Mouse (Mus musculus) neural tube, embryonic 15.5 days (tissue): ENCODE measurements around the gene Lancl1. TPM values are rescaled to one million over a fixed set of nuclear protein-coding genes. Genes with fewer than 3 reads are reported as not detected.

Source experiments
- ATAC-seq: fragments of 200-750 bp; cut with Nextera tagmentation; 2 replicates; pipeline ENCODE4 v1.8.0; 2017; ENCODE audit warnings: mild to moderate bottlenecking, moderate TSS enrichment, moderate library complexity; ENCODE audit not compliant: low FRiP score
- H3K27ac ChIP-seq: fragments of 300-500 bp; sonication (generic); replicated peaks from 2 replicates; pipeline ENCODE4 v1.5.1; 2015; ENCODE audit warnings: mild to moderate bottlenecking, inconsistent platforms
- H3K27me3 ChIP-seq: fragments of 300-500 bp; sonication (generic); replicated peaks from 2 replicates; pipeline ENCODE4 v1.6.1; 2015; ENCODE audit warnings: inconsistent platforms
- H3K36me3 ChIP-seq: fragments of 300-500 bp; sonication (generic); 2 replicates; pipeline ENCODE4 v1.6.1; 2015; ENCODE audit warnings: inconsistent platforms
- H3K4me1 ChIP-seq: fragments of 300-500 bp; sonication (generic); 2 replicates; pipeline ENCODE4 v1.6.1; 2015; ENCODE audit warnings: inconsistent platforms
- H3K4me2 ChIP-seq: fragments of 300-500 bp; sonication (generic); 2 replicates; pipeline ENCODE4 v1.6.1; 2015; ENCODE audit warnings: inconsistent platforms, mild to moderate bottlenecking, moderate library complexity
- H3K4me3 ChIP-seq: fragments of 300-500 bp; sonication (generic); replicated peaks from 2 replicates; pipeline ENCODE4 v1.5.1; 2015; ENCODE audit warnings: mild to moderate bottlenecking, inconsistent platforms
- H3K9ac ChIP-seq: fragments of 300-500 bp; sonication (generic); replicated peaks from 2 replicates; pipeline ENCODE4 v1.6.1; 2015; ENCODE audit warnings: mild to moderate bottlenecking, inconsistent platforms
- H3K9me3 ChIP-seq: fragments of 300-500 bp; sonication (generic); replicated peaks from 2 replicates; pipeline ENCODE4 v1.6.1; 2016; ENCODE audit warnings: inconsistent platforms
- WGBS: fragments of 180-500 bp; shearing (Covaris S2); methylation state at CpG from one replicate; pipeline ENCODE4 v1.1.7; 2015; ENCODE audit warnings: mixed read lengths; 5-methylcytosine and 5-hydroxymethylcytosine counted together
- polyA plus RNA-seq: library from polyadenylated mRNA; unstranded; fragments of >200 nt; fragmentation: Nextera tagmentation; extraction: Ambion mirVana; gene quantifications from 2 replicates; pipeline ENCODE4 v1.2.1, GENCODE M21; 2015

The Lancl1 gene
- polyA plus RNA-seq, 1 experiment from 2014 or later = 200 TPM

DNA sequence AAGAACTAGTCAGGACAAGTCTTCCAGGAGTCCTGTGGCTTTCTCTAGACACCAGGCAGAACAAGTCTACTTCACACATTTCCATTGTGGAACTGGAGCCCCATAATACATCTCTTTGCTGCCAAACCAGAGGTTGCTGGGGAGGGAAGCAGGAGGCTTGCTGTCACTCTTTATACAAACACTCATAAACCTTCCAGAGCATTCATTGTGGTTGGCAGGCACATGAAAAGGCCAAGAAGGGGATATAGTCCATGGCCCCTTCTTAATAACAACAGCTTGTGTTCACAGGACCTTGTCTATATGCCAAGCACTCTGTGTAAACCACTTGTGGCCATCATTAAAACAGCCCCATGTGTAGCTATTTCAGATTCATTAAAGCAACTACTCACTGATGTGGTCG is 6.4 kb upstream of the Lancl1 start:
- Histone ChIP-seq H3K4me2 (no peak overlapping the region), H3K27ac (no peak overlapping the region), H3K9me3 (no peaks in the 10 kb centered on the region), H3K4me1 (no peaks in the 10 kb centered on the region), H3K27me3 (no peaks in the 10 kb centered on the region), H3K9ac (no peak overlapping the region), H3K4me3 (no peak overlapping the region), H3K36me3 (no peaks in the 10 kb centered on the region)
- 28% methylated on average over 1 of the region's 1 CpGs for WGBS
- no peak for ATAC-seq

DNA sequence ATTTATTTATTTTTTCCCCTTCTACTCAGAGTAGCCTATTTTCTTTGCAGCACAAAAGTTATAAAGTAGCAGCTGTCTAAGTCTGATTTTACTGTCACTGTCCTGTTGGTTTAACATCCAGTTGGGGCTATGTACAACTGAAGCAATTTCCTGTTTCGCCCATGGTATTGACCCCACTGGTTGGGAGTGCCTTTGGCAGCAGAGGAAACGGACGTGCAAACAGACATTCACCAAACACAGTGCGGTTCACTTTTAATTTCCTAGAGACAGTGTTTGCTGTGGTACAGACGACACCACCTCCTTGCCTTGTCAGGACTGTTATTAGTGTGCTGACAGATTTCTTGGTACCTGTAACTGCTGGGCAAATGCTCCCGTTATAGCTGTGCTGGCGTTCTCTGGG is 3.9 kb upstream of the Lancl1 start:
- no peaks in the 10 kb centered on the region for H3K36me3 ChIP-seq
- H3K4me3 ChIP-seq = no peak overlapping the region
- H3K9ac ChIP-seq = no peak overlapping the region
- no peaks in the 10 kb centered on the region for H3K27me3 ChIP-seq
- H3K4me2 ChIP-seq = no peak overlapping the region
- ATAC-seq = no peak
- no peak overlapping the region for H3K27ac ChIP-seq
- H3K4me1 ChIP-seq = peaks cover 10% of the 10 kb centered on the region
- WGBS = 82% methylated on average over 7 of the region's 7 CpGs
- no peaks in the 10 kb centered on the region for H3K9me3 ChIP-seq

DNA sequence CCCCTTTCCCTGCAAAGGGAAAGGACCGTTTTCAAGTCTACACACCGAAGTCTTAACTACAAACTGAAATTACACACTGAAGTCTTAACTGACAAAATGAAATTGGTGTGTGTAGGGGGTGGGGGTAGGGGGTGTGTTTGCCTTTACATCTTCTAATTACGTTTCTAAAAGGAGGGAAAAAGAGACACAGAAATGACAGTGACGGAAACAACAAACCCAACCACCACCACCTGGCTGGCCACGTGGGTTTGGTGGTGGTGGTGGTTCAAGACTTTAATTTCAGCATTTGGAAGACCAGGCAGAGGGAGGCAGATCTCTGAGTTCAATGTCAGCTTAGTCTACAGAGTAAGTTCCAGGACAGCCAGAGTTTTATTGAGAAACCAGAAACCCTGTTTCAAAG is 411 bp upstream of the Lancl1 start:
- peak overlapping the region; percentile 84 for H3K9ac ChIP-seq
- no peaks in the 10 kb centered on the region for H3K27me3 ChIP-seq
- WGBS = 1% methylated on average over 5 of the region's 5 CpGs

DNA sequence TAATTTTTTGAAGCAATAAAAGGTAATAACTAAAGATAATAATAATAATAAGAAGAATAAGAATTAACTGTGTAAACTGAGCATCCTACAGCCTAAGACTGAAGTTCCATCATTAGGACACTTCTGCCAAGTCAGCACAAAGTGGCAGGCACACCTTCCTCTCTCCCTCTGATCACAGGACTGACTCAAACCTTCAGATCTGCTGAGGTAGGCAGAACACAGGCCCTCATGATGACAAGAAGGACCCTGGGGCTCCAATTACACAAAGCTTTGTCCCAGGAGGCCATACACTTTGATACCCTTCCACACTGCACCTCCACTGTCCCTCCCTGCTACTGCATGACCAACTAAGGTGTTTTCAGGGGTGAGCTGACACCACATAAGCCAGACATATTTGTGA is 1.5 kb downstream of the Lancl1 start:
- H3K9me3 ChIP-seq = no peaks in the 10 kb centered on the region
- no peak overlapping the region for H3K27ac ChIP-seq
- H3K4me1 ChIP-seq = peaks cover 16% of the 10 kb centered on the region
- H3K4me3 ChIP-seq = no peak overlapping the region
- no peaks in the 10 kb centered on the region for H3K27me3 ChIP-seq
- no peak overlapping the region for H3K9ac ChIP-seq
- no peak overlapping the region for H3K4me2 ChIP-seq
- H3K36me3 ChIP-seq = peaks cover 36% of the 10 kb centered on the region
- ATAC-seq = no peak

More for the DNA sequence above, 411 bp upstream of the Lancl1 start:
- Histone ChIP-seq H3K4me1 (peaks cover 16% of the 10 kb centered on the region), H3K36me3 (peaks cover 17% of the 10 kb centered on the region), H3K4me2 (peak overlapping the region; percentile 62), H3K4me3 (peak overlapping the region; percentile 77), H3K9me3 (no peaks in the 10 kb centered on the region), H3K27ac (no peak overlapping the region)
- ATAC-seq = peak; percentile 20; the same call in 1 of the 2 replicates

DNA sequence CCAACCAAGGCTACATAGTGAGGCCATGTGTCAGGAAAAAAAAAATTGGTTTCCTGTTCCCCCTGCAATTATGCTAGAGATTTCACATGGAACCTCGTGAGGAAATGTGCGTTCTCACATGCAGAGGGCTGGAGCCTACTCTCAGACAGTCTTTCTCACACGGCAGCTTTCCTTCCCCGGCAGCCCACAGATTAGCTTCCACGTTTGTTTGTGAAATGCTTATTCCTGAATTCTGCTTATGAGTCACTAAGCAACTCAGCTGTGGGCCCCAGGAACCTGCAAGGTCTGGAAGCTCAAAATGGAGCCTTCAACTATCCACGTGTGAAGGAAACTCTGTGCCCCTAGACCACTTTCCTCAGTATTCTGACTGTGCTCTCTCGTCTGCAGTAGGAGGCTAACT is 5.4 kb downstream of the Lancl1 start:
- H3K4me1 ChIP-seq = peaks cover 12% of the 10 kb centered on the region
- H3K4me3 ChIP-seq = no peak overlapping the region
- H3K9ac ChIP-seq = no peak overlapping the region
- H3K9me3 ChIP-seq = no peaks in the 10 kb centered on the region
- peaks cover 67% of the 10 kb centered on the region for H3K36me3 ChIP-seq
- WGBS = 90% methylated on average over 7 of the region's 7 CpGs
- H3K27me3 ChIP-seq = no peaks in the 10 kb centered on the region
- no peak for ATAC-seq
- no peak overlapping the region for H3K4me2 ChIP-seq
- H3K27ac ChIP-seq = no peak overlapping the region

DNA sequence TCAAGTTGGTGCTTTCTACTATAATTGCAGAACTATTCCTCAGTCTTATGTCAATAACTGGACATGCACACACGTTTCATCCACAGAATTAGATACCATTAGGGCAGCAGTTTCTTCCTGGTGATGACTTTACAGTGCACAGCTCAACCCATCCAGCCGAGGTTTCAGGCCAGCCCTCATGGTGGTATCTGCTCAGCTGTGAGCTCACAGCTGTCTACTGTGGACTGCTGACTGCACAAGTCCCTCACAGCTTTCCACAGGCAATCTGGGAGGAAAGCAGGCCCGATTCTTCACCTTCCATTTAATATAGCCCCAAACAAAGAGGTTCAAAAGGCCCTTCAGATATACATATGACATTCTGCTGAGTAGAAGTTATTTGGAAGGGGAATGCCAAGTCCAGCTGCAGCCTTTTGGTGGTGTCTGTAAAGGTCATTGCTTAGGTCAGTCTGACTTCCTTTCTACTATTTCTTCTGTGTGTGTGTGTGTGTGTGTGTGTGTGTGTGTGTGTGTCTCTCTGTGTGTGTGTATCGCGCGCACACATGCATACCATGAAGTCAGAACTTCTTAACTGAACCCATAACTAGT is 11.7 kb downstream of the Lancl1 start:
- H3K36me3 ChIP-seq = peaks cover 61% of the 10 kb centered on the region
- H3K9me3 ChIP-seq = no peaks in the 10 kb centered on the region
- ATAC-seq = no peak
- H3K27ac ChIP-seq = no peak overlapping the region
- no peak overlapping the region for H3K4me2 ChIP-seq
- H3K9ac ChIP-seq = no peak overlapping the region
- H3K4me3 ChIP-seq = no peak overlapping the region
- 87% methylated on average over 6 of the region's 6 CpGs for whole genome bisulfite sequencing
- no peaks in the 10 kb centered on the region for H3K4me1 ChIP-seq
- no peaks in the 10 kb centered on the region for H3K27me3 ChIP-seq

DNA sequence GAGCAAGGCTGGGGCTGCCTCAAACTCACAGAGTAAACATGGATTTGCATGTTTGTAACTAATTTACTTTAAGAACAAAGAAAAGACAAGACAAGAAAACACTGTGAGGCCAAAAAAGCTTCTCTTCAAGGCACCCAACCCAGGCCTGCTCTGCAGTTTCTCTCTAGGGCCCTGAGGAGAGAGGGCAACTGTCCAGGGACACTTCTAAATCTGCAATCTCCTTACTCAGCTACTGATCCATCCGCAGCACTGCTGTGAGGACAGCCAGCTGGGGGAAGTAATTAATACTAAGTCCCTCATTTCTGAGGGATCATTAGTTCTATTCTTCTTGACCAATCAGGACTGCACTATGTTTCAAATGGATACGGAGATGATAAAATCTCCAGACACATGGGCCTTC is 12.5 kb downstream of the Lancl1 start:
- no peak for ATAC-seq
- Histone ChIP-seq H3K4me3 (no peak overlapping the region), H3K9me3 (no peaks in the 10 kb centered on the region), H3K27ac (no peak overlapping the region), H3K36me3 (peaks cover 56% of the 10 kb centered on the region), H3K9ac (no peak overlapping the region), H3K4me2 (no peak overlapping the region), H3K27me3 (no peaks in the 10 kb centered on the region), H3K4me1 (no peaks in the 10 kb centered on the region)
- WGBS = 61% methylated on average over 2 of the region's 2 CpGs

DNA sequence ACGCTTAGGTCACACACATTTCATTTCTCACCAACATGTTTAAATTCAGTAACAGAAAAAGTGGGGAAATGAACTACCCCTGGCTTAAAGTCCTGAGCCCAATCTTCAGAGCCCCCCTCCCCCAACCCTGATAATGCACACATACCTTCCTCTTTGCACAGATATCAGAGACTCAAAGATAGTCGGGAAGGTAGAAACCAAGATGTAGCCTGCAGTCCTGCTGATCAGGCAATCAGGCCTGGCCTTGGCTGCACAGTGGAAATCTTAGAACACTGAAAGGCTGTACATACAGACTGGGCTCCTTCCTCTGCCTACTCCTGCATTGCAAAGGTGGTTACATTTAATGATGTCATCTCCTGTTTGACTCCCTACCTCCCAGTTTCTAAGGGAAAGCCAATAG is 15.9 kb downstream of the Lancl1 start:
- no peak overlapping the region for H3K27ac ChIP-seq
- no peaks in the 10 kb centered on the region for H3K4me1 ChIP-seq
- H3K4me2 ChIP-seq = no peak overlapping the region
- H3K27me3 ChIP-seq = no peaks in the 10 kb centered on the region
- no peak for ATAC-seq
- no peak overlapping the region for H3K4me3 ChIP-seq
- H3K36me3 ChIP-seq = peaks cover 49% of the 10 kb centered on the region
- 97% methylated on average over 2 of the region's 2 CpGs for WGBS
- H3K9ac ChIP-seq = no peak overlapping the region
- no peaks in the 10 kb centered on the region for H3K9me3 ChIP-seq

DNA sequence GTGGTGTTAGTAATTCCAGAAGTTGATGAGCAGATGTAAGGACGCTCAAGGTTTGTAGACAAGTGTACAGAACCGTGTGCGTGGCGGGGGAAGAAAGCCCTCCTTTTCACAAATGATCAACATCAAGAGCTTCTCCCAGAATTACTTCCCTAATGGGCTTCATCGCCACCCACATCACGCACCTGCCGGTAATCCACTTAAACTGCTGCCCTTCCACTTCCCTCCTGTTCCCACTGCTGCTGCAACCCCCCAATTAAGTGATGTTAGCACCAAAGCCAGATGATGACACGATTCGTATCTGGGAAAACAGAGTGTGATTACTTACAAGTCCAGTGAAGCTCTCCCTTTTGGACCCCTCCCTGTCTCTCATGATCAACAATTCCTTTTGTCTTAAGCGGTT is 16.6 kb downstream of the Lancl1 start:
- peaks cover 43% of the 10 kb centered on the region for H3K36me3 ChIP-seq
- WGBS = 86% methylated on average over 10 of the region's 10 CpGs

DNA sequence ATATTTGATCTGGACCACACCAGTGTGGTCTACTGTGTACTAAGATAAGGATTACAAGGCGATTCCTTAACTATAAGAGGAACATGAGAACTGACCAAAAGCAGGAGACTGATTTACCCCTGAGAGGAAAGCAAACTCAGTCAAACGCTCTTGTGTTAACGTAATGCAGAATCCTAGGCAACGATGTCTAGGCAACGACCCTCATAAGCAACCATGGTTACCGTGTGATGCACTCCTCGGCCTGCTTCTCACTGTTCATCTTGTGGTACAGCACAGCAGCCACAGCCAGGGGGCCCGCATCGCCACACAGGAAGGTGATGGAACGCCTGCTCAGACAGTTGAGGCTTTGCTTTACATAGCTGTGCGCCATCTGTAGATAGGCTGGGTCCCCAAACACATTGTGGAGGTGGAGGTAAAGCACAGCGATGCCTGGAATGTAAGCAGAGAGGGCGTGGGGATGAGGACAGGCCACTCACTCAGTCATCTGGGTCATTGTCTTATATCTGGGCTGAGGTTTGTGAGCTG is 18.0 kb downstream of the Lancl1 start:
- H3K4me3 ChIP-seq = no peak overlapping the region
- H3K4me2 ChIP-seq = no peak overlapping the region
- no peak for ATAC-seq
- no peak overlapping the region for H3K9ac ChIP-seq
- no peaks in the 10 kb centered on the region for H3K4me1 ChIP-seq
- H3K27me3 ChIP-seq = no peaks in the 10 kb centered on the region
- H3K9me3 ChIP-seq = no peaks in the 10 kb centered on the region
- peaks cover 43% of the 10 kb centered on the region for H3K36me3 ChIP-seq
- no peak overlapping the region for H3K27ac ChIP-seq
- WGBS = 77% methylated on average over 13 of the region's 13 CpGs

More for the DNA sequence above, 16.6 kb downstream of the Lancl1 start:
- Histone ChIP-seq H3K4me2 (no peak overlapping the region), H3K4me1 (no peaks in the 10 kb centered on the region), H3K27me3 (no peaks in the 10 kb centered on the region), H3K9me3 (no peaks in the 10 kb centered on the region), H3K27ac (no peak overlapping the region), H3K4me3 (no peak overlapping the region), H3K9ac (no peak overlapping the region)
- no peak for ATAC-seq

DNA sequence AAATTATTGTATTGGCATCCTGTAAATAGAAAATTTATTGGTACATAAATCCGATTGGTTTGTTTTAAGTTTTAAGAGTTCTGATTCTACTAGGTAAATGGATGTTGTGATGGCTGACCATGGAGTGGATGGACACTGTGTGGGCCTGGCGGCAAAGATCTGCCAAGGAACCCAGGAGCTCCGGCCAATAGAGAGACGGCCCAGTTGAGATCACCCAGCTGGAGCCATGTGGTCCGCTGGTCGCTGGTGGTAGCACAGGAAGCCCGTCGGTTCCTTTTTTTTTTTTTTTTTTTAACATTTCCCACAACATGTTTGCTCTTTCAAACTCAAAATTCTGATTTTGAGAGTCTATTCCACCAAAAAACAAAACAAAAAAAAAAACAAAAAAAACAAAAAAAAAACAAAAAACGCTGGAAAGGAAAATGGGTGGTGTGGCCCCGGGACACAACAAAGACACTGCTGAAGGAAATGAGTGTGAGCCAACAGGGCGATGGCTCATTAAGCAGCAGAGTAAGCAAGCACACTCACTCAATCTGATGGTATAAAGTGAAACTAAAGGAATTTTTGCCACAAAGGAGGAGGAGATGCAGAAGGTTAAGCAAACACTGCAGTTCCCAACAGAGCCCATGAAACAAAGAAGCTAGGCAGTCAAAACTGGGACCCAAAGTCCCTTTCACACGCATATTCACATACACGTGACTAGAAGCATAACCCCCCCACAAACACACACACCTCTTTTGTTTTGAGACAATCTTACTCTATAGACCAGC is 21.4 kb downstream of the Lancl1 start:
- H3K9ac ChIP-seq = no peak overlapping the region
- 93% methylated on average over 13 of the region's 13 CpGs for WGBS
- no peak overlapping the region for H3K27ac ChIP-seq
- no peak overlapping the region for H3K4me3 ChIP-seq
- ATAC-seq = no peak
- peaks cover 34% of the 10 kb centered on the region for H3K36me3 ChIP-seq
- no peaks in the 10 kb centered on the region for H3K27me3 ChIP-seq
- no peaks in the 10 kb centered on the region for H3K9me3 ChIP-seq
- H3K4me1 ChIP-seq = no peaks in the 10 kb centered on the region
- H3K4me2 ChIP-seq = no peak overlapping the region

DNA sequence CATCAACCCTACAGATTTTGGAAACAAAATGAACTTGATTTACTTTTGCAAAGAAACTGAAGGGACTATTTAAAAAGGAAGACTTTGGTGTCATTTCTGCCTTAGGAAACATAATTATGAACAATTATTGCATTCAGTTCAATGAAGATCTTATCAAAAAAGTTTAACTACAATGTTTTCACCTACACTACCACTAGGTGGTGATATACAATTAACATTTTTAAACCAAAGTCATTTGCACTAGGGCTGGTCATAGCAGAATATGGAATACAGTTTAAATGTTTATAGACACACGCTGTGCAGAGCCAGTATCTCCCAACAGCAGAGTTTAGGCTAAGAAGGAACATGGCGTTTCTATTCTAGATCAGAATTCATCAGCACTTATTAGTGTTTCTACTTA is 24.5 kb downstream of the Lancl1 start:
- WGBS = 70% methylated on average over 2 of the region's 2 CpGs

More for the DNA sequence above, 24.5 kb downstream of the Lancl1 start:
- Histone ChIP-seq H3K9me3 (no peaks in the 10 kb centered on the region), H3K36me3 (peaks cover 29% of the 10 kb centered on the region), H3K4me1 (no peaks in the 10 kb centered on the region), H3K27me3 (no peaks in the 10 kb centered on the region), H3K27ac (no peak overlapping the region), H3K4me3 (no peak overlapping the region), H3K4me2 (no peak overlapping the region), H3K9ac (no peak overlapping the region)
- ATAC-seq = no peak
